Mouse (Mus musculus): Measurements from ENCODE around the gene Phldb1. TPM values are rescaled to one million over a fixed set of nuclear protein-coding genes. Genes with fewer than 3 reads are reported as not detected.

The Phldb1 gene
- total and polyA plus RNA-seq, 2 experiments from 2014 or later, result 35.3 to 152 TPM

- TF ChIP-seq CTCF (IDR thresholded peaks at IDR 0.05; ENCODE audit: low read depth), result 0 out of 2 replicates have a peak, but pooled peaks have one; percentile 4
- H3K27ac ChIP-seq, result no peak overlapping the region
- DNase-seq (ENCODE audit: low spot score), result no peak
- H3K9ac ChIP-seq (replicated peaks; ENCODE audit: low read length), result no peak overlapping the region
- no peak overlapping the region for H3K4me2 ChIP-seq (ENCODE audit: low read depth, low read length)
- H3K27me3 ChIP-seq (ENCODE audit: insufficient read depth, low read length), result no peaks in the 10 kb centered on the region
- no peaks in the 10 kb centered on the region for H3K4me1 ChIP-seq (ENCODE audit: insufficient read depth, low read length)
- peaks cover 22% of the 10 kb centered on the region for H3K36me3 ChIP-seq (ENCODE audit: insufficient read depth, low read length)
- no peaks in the 10 kb centered on the region for H3K9me3 ChIP-seq (ENCODE audit: low read length)
- ATAC-seq, result no peak
- WGBS, result 88% methylated on average over 1 of the region's 1 CpGs
- no peak overlapping the region for H3K4me3 ChIP-seq (ENCODE audit: low read length)
Observed at GRCm38 (mm10) chr9:44740663-44741192, 5.7 kb upstream of the Phldb1 start.

DNA sequence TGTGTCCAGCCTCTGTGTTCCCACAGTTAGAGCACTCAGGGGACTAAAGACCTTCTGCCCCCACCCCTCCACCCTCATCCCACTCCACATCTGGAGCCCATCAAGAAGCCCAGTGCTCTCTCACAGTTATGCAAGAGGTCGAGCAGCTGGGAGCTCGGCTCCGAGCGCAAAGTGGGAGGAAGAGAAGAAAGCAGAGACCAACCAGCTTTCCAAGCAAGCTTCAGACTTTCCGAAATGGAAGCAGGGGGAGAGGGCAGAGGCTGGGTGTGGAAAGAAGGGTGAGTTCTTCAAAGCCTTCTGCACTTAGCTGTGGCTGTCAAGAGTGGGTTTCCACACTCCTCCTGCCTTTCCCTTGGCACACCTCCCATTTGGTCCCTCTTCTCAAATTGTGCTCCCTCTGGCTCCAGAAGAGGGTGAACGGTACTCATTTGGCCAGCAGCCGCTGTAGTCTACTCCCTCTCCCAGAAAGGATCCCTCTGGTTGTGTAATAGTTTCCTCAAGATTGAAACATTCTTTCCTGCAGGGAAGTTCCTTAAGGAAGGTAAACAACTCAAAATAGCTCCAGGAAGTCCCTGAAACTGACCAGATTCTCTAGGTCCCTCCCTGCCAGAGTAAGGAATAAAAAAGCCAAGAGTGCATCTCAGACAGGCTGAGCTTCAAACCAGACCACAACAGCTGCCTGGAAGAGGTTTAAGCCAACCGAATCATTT is 2.4 kb upstream of the Phldb1 start:
- Histone ChIP-seq H3K4me3 (ENCODE audit: low read length) (no peak overlapping the region), H3K9ac (replicated peaks; ENCODE audit: low read length) (no peak overlapping the region), H3K27me3 (ENCODE audit: insufficient read depth, low read length) (no peaks in the 10 kb centered on the region), H3K9me3 (ENCODE audit: low read length) (no peaks in the 10 kb centered on the region), H3K4me2 (ENCODE audit: low read depth, low read length) (no peak overlapping the region), H3K36me3 (ENCODE audit: insufficient read depth, low read length) (0 out of 2 replicates have a peak, but pooled peaks cover under 1% of the 10 kb centered on the region), H3K4me1 (ENCODE audit: insufficient read depth, low read length) (peaks cover 5% of the 10 kb centered on the region; the same call in 1 of the 2 replicates), H3K27ac (no peak overlapping the region; the same call in 1 of the 2 replicates)
- no peak for TF ChIP-seq CTCF (IDR thresholded peaks at IDR 0.05; ENCODE audit: low read depth)
- no peak for DNase-seq (ENCODE audit: low spot score)
- WGBS, result 52% methylated on average over 8 of the region's 8 CpGs
- ATAC-seq, result no peak

DNA sequence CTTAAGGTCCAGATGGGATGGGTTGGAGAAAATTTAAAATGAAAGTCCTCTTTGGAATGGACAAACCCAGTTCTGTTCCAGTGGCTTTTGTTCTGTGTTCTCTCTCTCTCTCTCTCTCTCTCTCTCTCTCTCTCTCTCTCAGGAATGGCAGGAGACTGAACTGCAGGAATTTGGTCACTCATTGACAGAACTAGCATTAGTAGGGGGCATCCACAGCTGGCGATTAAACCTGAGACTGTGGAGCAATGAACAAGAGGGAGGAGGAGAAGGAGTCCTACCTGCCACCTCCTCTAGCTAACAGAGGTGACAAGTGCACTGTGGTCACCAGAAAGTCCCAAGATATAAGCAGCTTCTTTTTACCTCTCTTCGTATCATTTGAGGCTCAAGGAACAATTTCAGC is 1.3 kb upstream of the Phldb1 start:
- Histone ChIP-seq H3K4me2 (ENCODE audit: low read depth, low read length) (no peak overlapping the region), H3K36me3 (ENCODE audit: insufficient read depth, low read length) (no peaks in the 10 kb centered on the region), H3K9ac (replicated peaks; ENCODE audit: low read length) (no peak overlapping the region), H3K27me3 (ENCODE audit: insufficient read depth, low read length) (no peaks in the 10 kb centered on the region), H3K9me3 (ENCODE audit: low read length) (no peaks in the 10 kb centered on the region), H3K4me3 (ENCODE audit: low read length) (no peak overlapping the region), H3K27ac (no peak overlapping the region; the same call in 1 of the 2 replicates), H3K4me1 (ENCODE audit: insufficient read depth, low read length) (peaks cover 5% of the 10 kb centered on the region; the same call in 1 of the 2 replicates)
- ATAC-seq (no peak), DNase-seq (ENCODE audit: low spot score) (no peak)
- TF ChIP-seq CTCF (IDR thresholded peaks at IDR 0.05; ENCODE audit: low read depth), result no peak
- WGBS, result 60% methylated on average over 2 of the region's 2 CpGs

DNA sequence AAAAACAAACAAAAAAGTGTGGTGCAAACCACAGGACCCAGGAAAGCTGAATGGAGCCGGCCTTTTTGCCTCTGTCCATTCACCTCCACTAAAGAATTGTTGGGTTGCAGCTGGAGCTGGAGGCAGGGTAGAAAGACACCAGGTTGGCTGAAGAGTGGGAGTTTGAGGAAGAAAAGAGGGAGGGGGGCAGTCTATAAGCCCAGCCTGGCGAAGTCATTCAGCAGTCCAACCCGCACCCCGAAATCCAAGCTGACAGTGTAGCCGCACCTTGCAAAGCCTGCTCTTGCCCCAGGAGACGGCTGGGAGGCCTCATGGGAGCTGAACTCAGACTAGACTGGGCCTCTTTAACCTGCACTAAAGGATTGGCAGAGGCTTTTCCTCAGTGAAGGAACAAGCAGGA is 888 bp upstream of the Phldb1 start:
- ATAC-seq, result no peak
- WGBS, result 74% methylated on average over 6 of the region's 6 CpGs

DNA sequence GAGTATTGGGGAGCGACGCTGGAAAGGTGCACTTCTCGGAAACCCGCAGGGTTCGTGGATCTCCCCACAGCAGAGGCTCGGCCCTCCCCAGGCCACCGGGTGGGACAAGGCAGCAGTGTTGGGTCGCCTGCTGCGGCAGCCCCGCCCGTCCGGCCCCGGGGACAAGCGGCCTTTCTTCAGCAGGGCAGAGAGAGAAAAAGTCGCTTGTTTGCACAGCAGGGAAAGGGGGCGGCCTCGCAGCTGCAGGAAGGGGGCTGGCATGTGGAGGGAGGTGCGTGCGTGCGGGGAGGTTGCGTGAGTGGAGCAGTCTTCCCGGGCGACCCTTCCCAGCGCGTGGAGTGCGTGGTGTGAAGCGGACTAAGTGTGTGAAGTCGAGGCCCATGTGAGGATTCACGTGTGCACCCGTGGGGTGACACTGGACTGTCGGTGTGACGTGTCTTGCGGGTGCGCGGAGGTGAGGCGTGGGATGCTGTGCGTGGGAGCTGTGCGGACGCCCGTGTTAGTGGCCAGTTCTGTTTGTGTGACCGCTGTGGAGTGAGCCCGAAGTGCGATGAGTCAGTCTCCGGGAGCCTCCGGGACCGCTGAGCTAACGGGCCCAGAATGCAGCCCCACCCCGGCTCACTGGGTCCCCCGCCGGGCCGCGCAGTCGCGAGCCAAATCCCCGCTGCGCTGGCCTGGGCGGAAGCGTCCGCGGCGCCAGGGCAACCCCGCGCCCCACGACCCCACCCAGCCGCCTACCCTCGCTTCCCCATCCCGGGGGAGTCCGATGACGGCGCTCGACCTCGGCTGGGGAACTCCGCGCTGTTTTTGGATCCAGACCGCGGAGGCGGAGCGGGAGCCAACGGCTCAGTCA is 1.1 kb downstream of the Phldb1 start:
- Histone ChIP-seq H3K9me3 (ENCODE audit: low read length) (no peaks in the 10 kb centered on the region), H3K4me3 (ENCODE audit: low read length) (peak overlapping the region; percentile 66), H3K4me1 (ENCODE audit: insufficient read depth, low read length) (peaks cover 5% of the 10 kb centered on the region; the same call in 1 of the 2 replicates), H3K36me3 (ENCODE audit: insufficient read depth, low read length) (no peaks in the 10 kb centered on the region), H3K9ac (replicated peaks; ENCODE audit: low read length) (peak overlapping the region; percentile 54), H3K27me3 (ENCODE audit: insufficient read depth, low read length) (no peaks in the 10 kb centered on the region), H3K27ac (peak overlapping the region; percentile 72), H3K4me2 (ENCODE audit: low read depth, low read length) (peak overlapping the region; percentile 100)
- ATAC-seq (peak; percentile 74), DNase-seq (ENCODE audit: low spot score) (peak; percentile 42)
- TF ChIP-seq CTCF (IDR thresholded peaks at IDR 0.05; ENCODE audit: low read depth), result no peak
- under 1% methylated on average over 72 of the region's 79 CpGs for WGBS

More for the DNA sequence above, 888 bp upstream of the Phldb1 start:
- TF ChIP-seq CTCF (IDR thresholded peaks at IDR 0.05; ENCODE audit: low read depth), result no peak
- Histone ChIP-seq H3K27me3 (ENCODE audit: insufficient read depth, low read length) (no peaks in the 10 kb centered on the region), H3K36me3 (ENCODE audit: insufficient read depth, low read length) (no peaks in the 10 kb centered on the region), H3K27ac (peak overlapping the region; percentile 16; the same call in 1 of the 2 replicates), H3K4me1 (ENCODE audit: insufficient read depth, low read length) (peaks cover 5% of the 10 kb centered on the region; the same call in 1 of the 2 replicates), H3K4me2 (ENCODE audit: low read depth, low read length) (no peak overlapping the region), H3K9me3 (ENCODE audit: low read length) (no peaks in the 10 kb centered on the region), H3K9ac (replicated peaks; ENCODE audit: low read length) (no peak overlapping the region), H3K4me3 (ENCODE audit: low read length) (no peak overlapping the region)
- DNase-seq (ENCODE audit: low spot score), result no peak

DNA sequence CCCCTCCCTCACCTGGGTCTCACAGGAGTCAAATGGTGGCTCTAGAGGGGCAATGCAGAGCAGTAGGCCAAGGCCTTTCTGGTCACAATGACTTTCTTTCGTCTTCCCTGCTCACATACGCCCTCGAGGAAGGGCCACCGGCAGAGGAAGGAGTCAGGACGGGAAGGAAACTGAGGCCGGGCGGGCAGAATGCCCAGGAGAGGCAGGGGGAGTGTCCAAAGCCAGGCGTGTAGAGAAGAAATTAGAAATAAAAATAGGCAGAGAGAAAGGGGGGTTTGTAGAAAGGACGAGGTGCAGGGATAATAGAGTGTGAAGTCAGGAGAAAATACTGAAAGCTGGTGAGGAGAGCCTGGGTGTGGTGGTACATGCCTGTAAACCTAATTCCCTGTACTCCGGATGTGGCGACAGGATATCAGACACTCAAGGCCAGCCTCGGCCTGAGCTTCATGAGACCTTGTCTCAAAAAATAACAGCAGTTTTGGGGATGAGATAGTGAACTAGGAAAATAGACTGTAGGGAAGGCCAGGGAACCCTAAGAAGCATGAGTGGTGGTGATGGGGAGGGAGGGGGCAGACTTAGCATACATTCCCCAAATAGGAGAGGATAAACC is 2.0 kb downstream of the Phldb1 start:
- H3K9ac ChIP-seq (replicated peaks; ENCODE audit: low read length), result peak overlapping the region; percentile 54; the same call in 1 of the 2 replicates

More for the DNA sequence above, 2.0 kb downstream of the Phldb1 start:
- DNase-seq (ENCODE audit: low spot score) (no peak), ATAC-seq (no peak)
- H3K4me1 ChIP-seq (ENCODE audit: insufficient read depth, low read length), result peaks cover 5% of the 10 kb centered on the region; the same call in 1 of the 2 replicates
- H3K36me3 ChIP-seq (ENCODE audit: insufficient read depth, low read length), result no peaks in the 10 kb centered on the region
- no peaks in the 10 kb centered on the region for H3K9me3 ChIP-seq (ENCODE audit: low read length)
- peak overlapping the region; percentile 100 for H3K4me2 ChIP-seq (ENCODE audit: low read depth, low read length)
- H3K4me3 ChIP-seq (ENCODE audit: low read length), result peak overlapping the region; percentile 66
- no peak for TF ChIP-seq CTCF (IDR thresholded peaks at IDR 0.05; ENCODE audit: low read depth)
- H3K27me3 ChIP-seq (ENCODE audit: insufficient read depth, low read length), result no peaks in the 10 kb centered on the region
- H3K27ac ChIP-seq, result peak overlapping the region; percentile 72; the same call in 1 of the 2 replicates
- WGBS, result 51% methylated on average over 12 of the region's 12 CpGs
